Mouse (Mus musculus): ENCODE results near the gene Hes2.

GRCm38 (mm10) chr4:152150546-152150945 lies 8.1 kb upstream of the Hes2 start:
- TF ChIP-seq CTCF (IDR thresholded peaks at IDR 0.05; ENCODE audit: low read depth, low read length) = no peak
- TF ChIP-seq GATA1 (IDR thresholded peaks at IDR 0.05; ENCODE audit: borderline replicate concordance, low read length) = no peak
- TF ChIP-seq TAL1 (conservative IDR thresholded peaks at IDR 0.05; ENCODE audit: low read depth, low read length) = no peak
- no peak for TF ChIP-seq POLR2AphosphoS5 (IDR thresholded peaks at IDR 0.05; ENCODE audit: insufficient replicate concordance, low read depth, low read length)

Measured in G1E (cell line).